Mouse (Mus musculus): Measurements from ENCODE around the gene Pou2f2.

Pou2f2 gene

GRCm38 (mm10) chr7:25150151-25150663, 29.3 kb downstream of the Pou2f2 start:
- no peak for DNase-seq (ENCODE audit: low read depth, low spot score)

GRCm38 (mm10) chr7:25145896-25146295, 33.6 kb downstream of the Pou2f2 start:
- no peak for DNase-seq (ENCODE audit: low read depth, low spot score)

- DNase-seq (ENCODE audit: low read depth, low spot score) = no peak
Measured at GRCm38 (mm10) chr7:25141761-25142160, 37.8 kb downstream of the Pou2f2 start.

GRCm38 (mm10) chr7:25137553-25137952, 42.0 kb downstream of the Pou2f2 start:
- DNase-seq (ENCODE audit: low read depth, low spot score) = no peak

GRCm38 (mm10) chr7:25133092-25134049, 46.2 kb downstream of the Pou2f2 start:
- DNase-seq (ENCODE audit: low read depth, low spot score) = peak; percentile 89

- no peak for DNase-seq (ENCODE audit: low read depth, low spot score)
Measured at GRCm38 (mm10) chr7:25132318-25132960, 47.1 kb downstream of the Pou2f2 start.

- DNase-seq (ENCODE audit: low read depth, low spot score) = no peak
Measured at GRCm38 (mm10) chr7:25131247-25131646, 48.3 kb downstream of the Pou2f2 start.

GRCm38 (mm10) chr7:25130565-25130964, 49.0 kb downstream of the Pou2f2 start:
- DNase-seq (ENCODE audit: low read depth, low spot score) = no peak

- peak; percentile 31 for DNase-seq (ENCODE audit: low read depth, low spot score)
Measured at GRCm38 (mm10) chr7:25129390-25129979, 50.0 kb downstream of the Pou2f2 start.

- no peak for DNase-seq (ENCODE audit: low read depth, low spot score)
Measured at GRCm38 (mm10) chr7:25127971-25128370, 51.6 kb downstream of the Pou2f2 start.

GRCm38 (mm10) chr7:25125716-25126281, 53.7 kb downstream of the Pou2f2 start:
- no peak for DNase-seq (ENCODE audit: low read depth, low spot score)

GRCm38 (mm10) chr7:25121240-25121786, 58.2 kb downstream of the Pou2f2 start:
- DNase-seq (ENCODE audit: low read depth, low spot score) = no peak

GRCm38 (mm10) chr7:25120061-25120834, 59.3 kb downstream of the Pou2f2 start:
- DNase-seq (ENCODE audit: low read depth, low spot score) = peak; percentile 43

GRCm38 (mm10) chr7:25112956-25113603, 66.4 kb downstream of the Pou2f2 start:
- DNase-seq (ENCODE audit: low read depth, low spot score) = no peak

GRCm38 (mm10) chr7:25112178-25112955, 67.2 kb downstream of the Pou2f2 start:
- peak; percentile 94 for DNase-seq (ENCODE audit: low read depth, low spot score)

GRCm38 (mm10) chr7:25110336-25110735, 69.2 kb downstream of the Pou2f2 start:
- DNase-seq (ENCODE audit: low read depth, low spot score) = no peak

GRCm38 (mm10) chr7:25109355-25109754, 70.2 kb downstream of the Pou2f2 start:
- no peak for DNase-seq (ENCODE audit: low read depth, low spot score)

GRCm38 (mm10) chr7:25106790-25107502, 72.6 kb downstream of the Pou2f2 start:
- no peak for DNase-seq (ENCODE audit: low read depth, low spot score)
